Mouse (Mus musculus): ENCODE data around the gene Aox2. TPM values are rescaled to one million over a fixed set of nuclear protein-coding genes. Genes with fewer than 3 reads are reported as not detected.

Aox2 gene
- polyA plus RNA-seq, 2 experiments, result 0.01 TPM; not detected in 1

DNA sequence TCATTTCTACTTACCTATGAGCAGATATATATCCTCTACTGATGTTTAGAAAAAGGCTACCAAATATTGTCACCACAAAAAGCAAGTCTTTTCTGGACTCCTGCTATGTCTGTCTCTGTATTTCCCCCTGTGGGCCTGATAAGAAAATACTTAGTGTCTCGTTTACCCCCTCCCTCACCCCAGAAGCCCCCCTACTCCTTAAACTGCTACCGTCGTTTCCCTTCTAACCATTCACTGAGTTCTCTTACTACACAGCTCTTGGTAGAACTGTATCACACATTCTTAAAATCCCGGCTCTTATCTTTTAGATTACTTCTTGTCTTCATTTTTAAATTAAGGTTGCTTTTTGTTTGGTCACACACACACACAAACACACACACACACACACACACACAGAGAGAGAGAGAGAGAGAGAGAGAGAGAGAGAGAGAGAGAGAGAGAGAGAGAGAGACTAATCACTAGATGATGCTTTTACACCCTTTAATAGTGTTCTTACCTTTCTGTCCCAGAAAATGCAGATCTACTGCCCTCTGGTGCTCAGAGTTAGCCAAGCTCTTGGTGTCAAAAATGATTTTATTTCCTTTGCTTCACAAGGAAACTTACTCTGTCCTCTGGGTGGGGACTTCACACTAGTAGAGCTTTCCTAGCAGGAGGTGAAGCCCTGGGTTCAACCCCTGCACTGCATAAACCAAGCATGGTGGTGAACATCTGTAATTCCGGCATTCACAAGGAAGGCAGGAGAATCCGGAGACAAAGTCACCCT, 7.1 kb upstream of the Aox2 start:
- ATAC-seq (ENCODE audit: insufficient read depth), result no peak
- Histone ChIP-seq H3K4me3 (ENCODE audit: insufficient read depth in 1 of 2, low read depth in 2 of 2, low read length in 2 of 2) (no peak overlapping the region), H3K9me3 (ENCODE audit: control insufficient read depth, low read length) (no peaks in the 10 kb centered on the region), H3K27me3 (ENCODE audit: control insufficient read depth, insufficient read depth, low read length) (no peaks in the 10 kb centered on the region), H3K36me3 (replicated peaks; ENCODE audit: control insufficient read depth, insufficient read depth, low read depth) (no peaks in the 10 kb centered on the region), H3K27ac (no peak overlapping the region), H3K4me1 (replicated peaks; ENCODE audit: control insufficient read depth in 2 of 2, insufficient read depth in 2 of 2, low read length in 1 of 2) (no peaks in the 10 kb centered on the region), H3K4me2 (ENCODE audit: low read depth) (no peak overlapping the region), H3K9ac (replicated peaks) (no peak overlapping the region)
- no peak for DNase-seq (ENCODE audit: low read depth in 3 of 3, low spot score in 3 of 3)
- WGBS (ENCODE audit: insufficient replicate concordance), result 45% methylated on average over 6 of the region's 6 CpGs
- no peak for TF ChIP-seq EP300 (IDR thresholded peaks at IDR 0.05; ENCODE audit: low read depth)
- peak; percentile 48; the same call in 1 of the 2 replicates for TF ChIP-seq CTCF (IDR thresholded peaks at IDR 0.05; ENCODE audit: low read depth)

- H3K27me3 ChIP-seq (ENCODE audit: control insufficient read depth, insufficient read depth, low read length), result no peaks in the 10 kb centered on the region
- no peak overlapping the region for H3K4me3 ChIP-seq (ENCODE audit: insufficient read depth in 1 of 2, low read depth in 2 of 2, low read length in 2 of 2)
- no peaks in the 10 kb centered on the region for H3K9me3 ChIP-seq (ENCODE audit: control insufficient read depth, low read length)
- no peak for DNase-seq (ENCODE audit: low read depth in 3 of 3, low spot score in 3 of 3)
- TF ChIP-seq EP300 (IDR thresholded peaks at IDR 0.05; ENCODE audit: low read depth) (no peak), CTCF (IDR thresholded peaks at IDR 0.05; ENCODE audit: low read depth) (no peak)
- H3K27ac ChIP-seq, result no peak overlapping the region
- no peaks in the 10 kb centered on the region for H3K36me3 ChIP-seq (replicated peaks; ENCODE audit: control insufficient read depth, insufficient read depth, low read depth)
- H3K9ac ChIP-seq (replicated peaks), result no peak overlapping the region
- H3K4me2 ChIP-seq (ENCODE audit: low read depth), result no peak overlapping the region
- H3K4me1 ChIP-seq (replicated peaks; ENCODE audit: control insufficient read depth in 2 of 2, insufficient read depth in 2 of 2, low read length in 1 of 2), result no peaks in the 10 kb centered on the region
- ATAC-seq (ENCODE audit: insufficient read depth), result no peak
- WGBS (ENCODE audit: insufficient replicate concordance), result 29% methylated on average over 9 of the region's 9 CpGs
These were observed 2.2 kb upstream of the Aox2 start for GRCm38 (mm10) chr1:58275879-58276278.

- ATAC-seq (ENCODE audit: insufficient read depth) (no peak), DNase-seq (ENCODE audit: low read depth in 3 of 3, low spot score in 3 of 3) (no peak)
- H3K4me1 ChIP-seq (replicated peaks; ENCODE audit: control insufficient read depth in 2 of 2, insufficient read depth in 2 of 2, low read length in 1 of 2), result no peaks in the 10 kb centered on the region
- no peak overlapping the region for H3K9ac ChIP-seq (replicated peaks)
- no peak for TF ChIP-seq EP300 (IDR thresholded peaks at IDR 0.05; ENCODE audit: low read depth)
- no peak overlapping the region for H3K4me2 ChIP-seq (ENCODE audit: low read depth)
- H3K36me3 ChIP-seq (replicated peaks; ENCODE audit: control insufficient read depth, insufficient read depth, low read depth), result no peaks in the 10 kb centered on the region
- no peaks in the 10 kb centered on the region for H3K27me3 ChIP-seq (ENCODE audit: control insufficient read depth, insufficient read depth, low read length)
- WGBS (ENCODE audit: insufficient replicate concordance), result 51% methylated on average over 7 of the region's 7 CpGs
- no peak overlapping the region for H3K4me3 ChIP-seq (ENCODE audit: insufficient read depth in 1 of 2, low read depth in 2 of 2, low read length in 2 of 2)
- no peaks in the 10 kb centered on the region for H3K9me3 ChIP-seq (ENCODE audit: control insufficient read depth, low read length)
- no peak overlapping the region for H3K27ac ChIP-seq
These were observed 387 bp downstream of the Aox2 start for GRCm38 (mm10) chr1:58278513-58278912.

GRCm38 (mm10) chr1:58280381-58280780, 2.3 kb downstream of the Aox2 start:
- DNase-seq (ENCODE audit: low read depth in 3 of 3, low spot score in 3 of 3) (no peak), ATAC-seq (ENCODE audit: insufficient read depth) (no peak)
- 55% methylated on average over 4 of the region's 4 CpGs for WGBS (ENCODE audit: insufficient replicate concordance)
- Histone ChIP-seq H3K36me3 (replicated peaks; ENCODE audit: control insufficient read depth, insufficient read depth, low read depth) (no peaks in the 10 kb centered on the region), H3K4me2 (ENCODE audit: low read depth) (no peak overlapping the region), H3K9ac (replicated peaks) (no peak overlapping the region), H3K27me3 (ENCODE audit: control insufficient read depth, insufficient read depth, low read length) (no peaks in the 10 kb centered on the region), H3K27ac (no peak overlapping the region), H3K4me3 (ENCODE audit: insufficient read depth in 1 of 2, low read depth in 2 of 2, low read length in 2 of 2) (no peak overlapping the region), H3K4me1 (replicated peaks; ENCODE audit: control insufficient read depth in 2 of 2, insufficient read depth in 2 of 2, low read length in 1 of 2) (no peaks in the 10 kb centered on the region), H3K9me3 (ENCODE audit: control insufficient read depth, low read length) (no peaks in the 10 kb centered on the region)
- TF ChIP-seq EP300 (IDR thresholded peaks at IDR 0.05; ENCODE audit: low read depth), result no peak
- no peak for TF ChIP-seq CTCF (IDR thresholded peaks at IDR 0.05; ENCODE audit: low read depth)

DNA sequence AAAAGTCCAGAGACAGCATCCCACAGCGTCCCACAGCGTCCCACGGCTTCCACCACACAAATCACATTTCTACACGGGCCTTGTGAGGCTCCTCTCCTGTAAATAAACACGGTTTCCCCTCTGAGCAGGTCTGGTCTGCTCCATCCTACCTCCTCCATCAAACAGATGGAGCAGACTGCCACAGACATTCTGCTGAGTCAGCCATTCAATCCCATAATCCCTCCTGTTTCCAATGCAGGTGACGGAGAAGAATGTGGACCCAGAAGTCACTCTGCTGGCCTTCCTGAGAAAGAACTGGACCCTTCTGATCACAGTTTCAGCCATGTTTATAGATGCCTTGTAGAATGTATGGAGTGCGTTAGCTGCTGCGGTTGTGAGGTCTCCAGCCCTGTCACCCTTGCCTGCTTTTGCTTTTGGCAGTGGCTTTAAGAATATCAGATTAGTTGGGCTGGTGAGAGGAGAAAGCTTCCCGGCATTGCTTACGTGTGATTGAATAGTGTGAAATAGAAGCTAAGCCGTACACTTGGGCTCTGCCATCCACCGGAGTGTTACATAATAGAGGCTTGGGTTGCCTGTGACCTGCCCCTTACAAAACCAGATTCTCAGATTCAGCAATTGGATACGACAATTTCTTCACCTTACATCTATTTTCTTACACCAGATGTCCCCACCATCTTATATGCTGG, 3.0 kb downstream of the Aox2 start:
- H3K27me3 ChIP-seq (ENCODE audit: control insufficient read depth, insufficient read depth, low read length), result no peaks in the 10 kb centered on the region
- no peaks in the 10 kb centered on the region for H3K36me3 ChIP-seq (replicated peaks; ENCODE audit: control insufficient read depth, insufficient read depth, low read depth)
- TF ChIP-seq EP300 (IDR thresholded peaks at IDR 0.05; ENCODE audit: low read depth) (no peak), CTCF (IDR thresholded peaks at IDR 0.05; ENCODE audit: low read depth) (no peak)
- no peak overlapping the region for H3K9ac ChIP-seq (replicated peaks)
- ATAC-seq (ENCODE audit: insufficient read depth), result no peak
- no peak overlapping the region for H3K27ac ChIP-seq
- DNase-seq (ENCODE audit: low read depth in 3 of 3, low spot score in 3 of 3), result no peak
- no peaks in the 10 kb centered on the region for H3K9me3 ChIP-seq (ENCODE audit: control insufficient read depth, low read length)
- no peak overlapping the region for H3K4me2 ChIP-seq (ENCODE audit: low read depth)
- no peaks in the 10 kb centered on the region for H3K4me1 ChIP-seq (replicated peaks; ENCODE audit: control insufficient read depth in 2 of 2, insufficient read depth in 2 of 2, low read length in 1 of 2)
- H3K4me3 ChIP-seq (ENCODE audit: insufficient read depth in 1 of 2, low read depth in 2 of 2, low read length in 2 of 2), result no peak overlapping the region
- 69% methylated on average over 13 of the region's 13 CpGs for WGBS (ENCODE audit: insufficient replicate concordance)
